Mouse (Mus musculus) liver, postnatal 0 days (tissue): ENCODE results near the gene Hesx1. TPM values are rescaled to one million over a fixed set of nuclear protein-coding genes. Genes with fewer than 3 reads are reported as not detected.

Experiments
- ATAC-seq: fragments of 200-750 bp; cut with Nextera tagmentation; 2 replicates; pipeline ENCODE4 v1.8.0; 2017; ENCODE audit warnings: mild to moderate bottlenecking, moderate library complexity
- DNase-seq: peaks from one replicate; pipeline ENCODE4 v3.0.0-alpha.2; 2016
- H3K27ac ChIP-seq: fragments of 300-500 bp; sonication (generic); 2 replicates; pipeline ENCODE4 v1.5.1; 2014; ENCODE audit warnings: antibody characterized with exemption, moderate library complexity, mild to moderate bottlenecking, low read depth
- H3K27me3 ChIP-seq: fragments of 300-500 bp; sonication (generic); 2 replicates; pipeline ENCODE4 v1.6.1; 2014; ENCODE audit warnings: low read length, control low read depth, mixed read lengths; ENCODE audit not compliant: insufficient read depth
- H3K36me3 ChIP-seq: fragments of 300-500 bp; sonication (generic); replicated peaks from 2 replicates; pipeline ENCODE4 v1.6.1; 2014; ENCODE audit warnings: mild to moderate bottlenecking, control low read depth, low read length, moderate library complexity, mixed read lengths; ENCODE audit not compliant: insufficient read depth
- H3K4me1 ChIP-seq: fragments of 300-500 bp; sonication (generic); 2 replicates; pipeline ENCODE4 v1.6.1; 2014; ENCODE audit warnings: antibody characterized with exemption, mild to moderate bottlenecking, control low read depth; ENCODE audit not compliant: insufficient read depth
- H3K4me2 ChIP-seq: fragments of 300-500 bp; sonication (generic); 2 replicates; pipeline ENCODE4 v1.6.1; 2014; ENCODE audit warnings: low read depth, mild to moderate bottlenecking, low read length, moderate library complexity, mixed read lengths
- H3K4me3 ChIP-seq: fragments of 300-500 bp; sonication (generic); 2 replicates; pipeline ENCODE4 v1.5.1; 2014; ENCODE audit warnings: low read depth, low read length
- H3K9ac ChIP-seq: fragments of 300-500 bp; sonication (generic); replicated peaks from 2 replicates; pipeline ENCODE4 v1.6.1; 2014; ENCODE audit warnings: mild to moderate bottlenecking, moderate library complexity
- H3K9me3 ChIP-seq: fragments of 300-500 bp; sonication (generic); 2 replicates; pipeline ENCODE4 v1.6.1; 2016; ENCODE audit warnings: mild to moderate bottlenecking, control low read depth, low read length, mixed read lengths
- CTCF ChIP-seq: sonication (generic); IDR thresholded peaks from 2 replicates; pipeline ENCODE4 v1.5.1; 2016; ENCODE audit warnings: antibody characterized with exemption, low read depth
- EP300 ChIP-seq: IDR thresholded peaks from 2 replicates; pipeline ENCODE4 v1.6.1; 2016; ENCODE audit warnings: antibody characterized with exemption, low read depth, mild to moderate bottlenecking
- WGBS: fragments of 180-500 bp; shearing (Covaris S2); extraction: QIAGEN DNeasy Blood & Tissue Kit; methylation state at CpG from one replicate; pipeline ENCODE4 v1.1.7; 2014; ENCODE audit not compliant: insufficient replicate concordance; 5-methylcytosine and 5-hydroxymethylcytosine counted together
- polyA plus RNA-seq: library from polyadenylated mRNA; unstranded; fragments of >200 nt; fragmentation: Nextera tagmentation; extraction: Ambion mirVana; gene quantifications from 2 replicates; pipeline ENCODE4 v1.2.1, GENCODE M21; 2015

Hesx1 gene
- polyA plus RNA-seq, 1 experiment from 2014 or later = 2.3 TPM

GRCm38 (mm10) chr14:27048231-27048956, 54.2 kb downstream of the Hesx1 start:
- no peak overlapping the region for H3K27ac ChIP-seq
- ATAC-seq (no peak), DNase-seq (no peak)
- H3K4me3 ChIP-seq = no peak overlapping the region
- no peak overlapping the region for H3K4me2 ChIP-seq
- H3K9me3 ChIP-seq = no peaks in the 10 kb centered on the region
- no peaks in the 10 kb centered on the region for H3K36me3 ChIP-seq
- peaks cover 6% of the 10 kb centered on the region; the same call in 1 of the 2 replicates for H3K4me1 ChIP-seq
- H3K27me3 ChIP-seq = 0 out of 2 replicates have a peak, but pooled peaks cover 4% of the 10 kb centered on the region
- no peak overlapping the region for H3K9ac ChIP-seq
- no peak for TF ChIP-seq EP300
- no peak for TF ChIP-seq CTCF
- 74% methylated on average over 8 of the region's 8 CpGs for WGBS

DNA sequence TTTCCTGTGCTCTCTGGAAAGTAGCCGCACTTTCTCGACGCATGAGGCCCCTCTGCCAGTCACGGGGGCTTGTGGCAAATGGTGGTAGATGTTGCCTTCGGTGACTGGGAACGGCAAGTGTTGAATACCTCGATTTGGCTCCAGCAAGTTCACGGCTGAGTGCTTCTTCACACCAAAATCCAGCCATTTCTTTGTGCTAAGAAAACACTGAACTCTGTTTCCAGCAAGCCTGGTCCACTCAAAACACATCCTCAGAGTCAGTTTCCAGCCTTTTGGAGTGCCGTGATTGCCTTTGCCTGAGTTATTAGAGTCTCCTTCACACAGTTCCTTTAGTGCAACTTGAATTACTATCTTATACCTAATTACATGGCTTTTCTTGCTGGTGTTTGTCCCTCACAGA, 55.8 kb downstream of the Hesx1 start:
- Histone ChIP-seq H3K9ac (no peak overlapping the region), H3K36me3 (no peaks in the 10 kb centered on the region), H3K4me2 (no peak overlapping the region), H3K4me3 (no peak overlapping the region), H3K27me3 (no peaks in the 10 kb centered on the region), H3K27ac (no peak overlapping the region), H3K9me3 (no peaks in the 10 kb centered on the region), H3K4me1 (peaks cover 2% of the 10 kb centered on the region; the same call in 1 of the 2 replicates)
- WGBS = 55% methylated on average over 9 of the region's 9 CpGs
- TF ChIP-seq CTCF (no peak), EP300 (no peak)
- ATAC-seq (no peak), DNase-seq (no peak)

DNA sequence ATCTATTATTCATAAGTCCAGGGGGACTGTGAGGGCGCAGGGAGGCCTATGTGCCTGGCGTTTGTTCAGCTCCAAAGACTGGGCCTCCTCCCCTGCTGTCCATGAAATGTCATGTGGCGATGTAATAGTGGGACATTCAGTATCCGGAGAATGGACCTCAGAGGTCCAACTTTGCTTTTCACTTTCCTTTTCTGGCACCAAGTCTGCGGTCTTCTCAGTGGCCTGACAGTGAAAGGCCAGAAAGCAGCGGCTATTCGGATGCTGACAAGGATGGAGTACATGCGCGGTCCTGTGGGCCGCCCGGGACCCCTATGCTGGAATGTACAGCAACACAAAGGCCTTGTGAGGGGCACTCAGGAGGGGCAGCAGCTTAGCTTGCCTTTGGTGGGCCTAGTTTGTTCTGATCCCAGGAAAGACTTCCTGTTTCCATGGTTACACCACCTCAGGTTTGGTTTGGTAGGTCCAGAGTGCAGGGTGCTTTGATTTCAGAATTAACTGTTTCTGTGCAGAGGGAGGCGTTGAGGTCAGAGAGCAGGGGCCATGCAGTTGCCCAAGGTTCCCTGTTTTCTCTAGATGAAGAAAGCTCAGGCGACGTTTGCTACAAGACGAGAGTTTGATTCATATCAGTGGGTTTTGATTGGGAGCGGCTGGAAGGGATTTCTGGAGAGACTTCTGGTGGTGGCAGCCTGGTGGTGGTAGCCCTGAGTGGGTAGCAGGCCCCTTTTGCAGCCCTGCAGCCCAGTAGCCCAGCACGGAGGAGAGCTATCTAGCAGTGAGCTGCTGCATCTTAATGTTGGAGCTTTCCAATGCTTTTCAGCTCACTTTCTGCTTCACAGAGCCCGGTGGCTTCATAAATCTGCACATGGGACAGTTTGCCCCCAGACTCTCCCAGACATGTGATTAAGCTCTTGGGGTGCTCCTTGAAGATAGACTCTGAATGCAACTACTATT, 56.6 kb downstream of the Hesx1 start:
- DNase-seq (no peak), ATAC-seq (no peak)
- H3K9ac ChIP-seq = no peak overlapping the region
- no peaks in the 10 kb centered on the region for H3K4me1 ChIP-seq
- no peak for TF ChIP-seq CTCF
- TF ChIP-seq EP300 = no peak
- no peaks in the 10 kb centered on the region for H3K9me3 ChIP-seq
- WGBS = 69% methylated on average over 18 of the region's 18 CpGs
- H3K27me3 ChIP-seq = 0 out of 2 replicates have a peak, but pooled peaks cover 5% of the 10 kb centered on the region
- no peak overlapping the region for H3K4me2 ChIP-seq
- H3K4me3 ChIP-seq = no peak overlapping the region
- no peaks in the 10 kb centered on the region for H3K36me3 ChIP-seq
- no peak overlapping the region for H3K27ac ChIP-seq

GRCm38 (mm10) chr14:27051511-27051895, 57.3 kb downstream of the Hesx1 start:
- WGBS = 65% methylated on average over 5 of the region's 5 CpGs
- TF ChIP-seq CTCF = no peak
- no peak for TF ChIP-seq EP300

More at GRCm38 (mm10) chr14:27051511-27051895, 57.3 kb downstream of the Hesx1 start:
- Histone ChIP-seq H3K4me2 (no peak overlapping the region), H3K27me3 (peaks cover 9% of the 10 kb centered on the region; the same call in 1 of the 2 replicates), H3K36me3 (no peaks in the 10 kb centered on the region), H3K9me3 (no peaks in the 10 kb centered on the region), H3K4me1 (no peaks in the 10 kb centered on the region), H3K27ac (no peak overlapping the region), H3K4me3 (no peak overlapping the region), H3K9ac (no peak overlapping the region)
- no peak for ATAC-seq
- DNase-seq = no peak

Other genes starting within 250 kb of the Hesx1 start
- gene Asb14, start 99.9 kb upstream of the Hesx1 start, polyA plus RNA-seq = 0.14 TPM in 1 of 2 replicates, not detected in the other
- 8.9 and 9.6 TPM in 2 replicates for gene Appl1, start 23.2 kb upstream of the Hesx1 start, polyA plus RNA-seq
- 0.11 and 0.12 TPM in 2 replicates for gene Il17rd, start 44.5 kb downstream of the Hesx1 start, polyA plus RNA-seq
- 7.7 and 11.4 TPM in 2 replicates for gene Arhgef3, start 120.5 kb downstream of the Hesx1 start, polyA plus RNA-seq